Mouse (Mus musculus) CD4-positive, CD25-positive, alpha-beta regulatory T cell, adult 9 weeks (primary cell): ENCODE measurements around the gene Ptges3l. TPM values are rescaled to one million over a fixed set of nuclear protein-coding genes. Genes with fewer than 3 reads are reported as not detected.

Source experiments
- polyA plus RNA-seq: library from polyadenylated mRNA; unstranded; fragments of 100-300 nt; shearing (Covaris generic); gene quantifications from one replicate; pipeline ENCODE4 v1.2.1, GENCODE M21; 2017

Gene Ptges3l
- 0.94 TPM for polyA plus RNA-seq

GRCm38 (mm10) chr11:101424925-101425813 is at the start of gene Ptges3l, which contains the start of gene Rundc1:
TSS of gene Ptges3l (minus strand) at chr11:101425333.
TSS of gene Rundc1 (plus strand) at chr11:101425085.

GRCm38 (mm10) chr11:101465869-101466551 is 40.9 kb upstream of the Ptges3l start, which contains the start of gene Vat1:
TSS of gene Vat1 (minus strand) at chr11:101466230.

GRCm38 (mm10) chr11:101464211-101465100 is 39.3 kb upstream of the Ptges3l start, which contains the start of gene Rnd2:
TSS of gene Rnd2 (plus strand) at chr11:101464999.

GRCm38 (mm10) chr11:101448274-101448746 is 23.2 kb upstream of the Ptges3l start, which contains the start of gene Ifi35:
TSS of gene Ifi35 (plus strand) at chr11:101448407.

GRCm38 (mm10) chr11:101442127-101442693 is 17.1 kb upstream of the Ptges3l start, which contains the start of gene Rpl27:
TSS of gene Rpl27 (plus strand) at chr11:101442298.

GRCm38 (mm10) chr11:101424105-101424851 is 855 bp downstream of the Ptges3l start, which contains the start of gene Gm27029:
TSS of gene Gm27029 (minus strand) at chr11:101424796.

GRCm38 (mm10) chr11:101417101-101417855 is 7.9 kb downstream of the Ptges3l start, which contains the start of gene Aarsd1:
TSS of gene Aarsd1 (minus strand) at chr11:101417615.

Other genes starting within 250 kb of the Ptges3l start
- 2.0 TPM for gene Ccr10, start 249.9 kb downstream of the Ptges3l start, polyA plus RNA-seq
- 98.0 TPM for gene Ezh1, start 198.9 kb downstream of the Ptges3l start, polyA plus RNA-seq
- 0.36 TPM for gene Ramp2, start 179.3 kb downstream of the Ptges3l start, polyA plus RNA-seq
- 178 TPM for gene Vps25, start 171.6 kb downstream of the Ptges3l start, polyA plus RNA-seq
- gene Wnk4, start 164.8 kb downstream of the Ptges3l start, polyA plus RNA-seq = 6.2 TPM
- gene Cntd1, start 146.3 kb downstream of the Ptges3l start, polyA plus RNA-seq = 0.33 TPM
- 134 TPM for gene Coa3, start 146.2 kb downstream of the Ptges3l start, polyA plus RNA-seq
- gene Becn1, start 123.0 kb downstream of the Ptges3l start, polyA plus RNA-seq = 232 TPM
- 93.7 TPM for gene Psme3, start 109.1 kb downstream of the Ptges3l start, polyA plus RNA-seq
- 3.4 TPM for gene Aoc2, start 100.3 kb downstream of the Ptges3l start, polyA plus RNA-seq
- not detected for gene Aoc3, start 94.7 kb downstream of the Ptges3l start, polyA plus RNA-seq
- gene G6pc, start 57.8 kb downstream of the Ptges3l start, polyA plus RNA-seq = not detected
- 51.8 TPM for gene Aarsd1, start 7.7 kb downstream of the Ptges3l start, polyA plus RNA-seq
- gene Gm27029, start 537 bp downstream of the Ptges3l start, polyA plus RNA-seq = 2.4 TPM
- gene Rundc1, start 248 bp downstream of the Ptges3l start, polyA plus RNA-seq = 7.5 TPM
- 395 TPM for gene Rpl27, start 17.0 kb upstream of the Ptges3l start, polyA plus RNA-seq
- gene Ifi35, start 23.1 kb upstream of the Ptges3l start, polyA plus RNA-seq = 215 TPM
- not detected for gene Rnd2, start 39.7 kb upstream of the Ptges3l start, polyA plus RNA-seq
- gene Vat1, start 40.9 kb upstream of the Ptges3l start, polyA plus RNA-seq = 0.38 TPM
- 3.9 TPM for gene Brca1, start 126.6 kb upstream of the Ptges3l start, polyA plus RNA-seq
- 127 TPM for gene Nbr1, start 126.8 kb upstream of the Ptges3l start, polyA plus RNA-seq
- gene Tmem106a, start 156.9 kb upstream of the Ptges3l start, polyA plus RNA-seq = 11.4 TPM
- not detected for gene Gm11634, start 173.9 kb upstream of the Ptges3l start, polyA plus RNA-seq
- gene Rdm1, start 201.9 kb upstream of the Ptges3l start, polyA plus RNA-seq = 74.8 TPM
- 2.1 TPM for gene Arl4d, start 240.2 kb upstream of the Ptges3l start, polyA plus RNA-seq